Mouse (Mus musculus): ENCODE data around the gene Phex. TPM values are rescaled to one million over a fixed set of nuclear protein-coding genes. Genes with fewer than 3 reads are reported as not detected.

Phex gene
- polyA plus RNA-seq (2012; rRNA removed), result 0.44 and 1.5 TPM in 2 replicates

DNA sequence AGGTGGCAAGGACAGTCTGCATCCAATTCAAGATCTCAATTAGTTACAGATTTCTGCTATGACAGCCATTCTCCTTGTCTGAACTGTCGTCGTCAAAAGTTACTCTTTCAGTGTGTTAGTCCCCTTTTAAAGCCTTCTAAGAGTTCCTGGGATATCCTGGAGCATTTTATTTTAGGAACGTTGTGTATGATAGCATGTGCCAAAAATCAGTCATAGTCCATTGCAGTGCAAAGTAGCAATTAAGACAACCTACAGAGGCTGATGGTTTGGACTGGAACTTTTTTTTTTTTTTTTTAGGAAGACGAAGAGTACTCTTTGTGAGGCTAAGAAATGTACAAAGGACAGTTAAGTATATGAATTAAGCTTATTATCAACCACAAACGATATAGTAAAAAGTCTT is at the start of gene Phex:
Gene Phex, minus strand, starts transcription at position 101 of the 400 bp plus-strand sequence.

Other genes with a start within 250 kb of the Phex start
- gene Sms, start 77.0 kb upstream of the Phex start, polyA plus RNA-seq (2012; rRNA removed), result 127 and 135 TPM in 2 replicates
- 0.83 and 1.1 TPM in 2 replicates for gene Yy2, start 153.7 kb upstream of the Phex start, polyA plus RNA-seq (2012; rRNA removed)
- gene Mbtps2, start 183.4 kb upstream of the Phex start, polyA plus RNA-seq (2012; rRNA removed), result 45.3 and 45.9 TPM in 2 replicates